8 mouse cellular contexts compared by ENCODE assay signal in genomic region chr6:71632486-71632828, GRCm38 (mm10). TPM values are rescaled to one million over a fixed set of nuclear protein-coding genes. Genes with fewer than 3 reads are reported as not detected.
DNase-seq lines count a peak whose midpoint lies in the region; ATAC-seq lines count a peak whose summit lies in the region.

No protein-coding gene starts in this region.

- peaks cover 22% of the 10 kb centered on the region for H3K36me3 ChIP-seq in kidney, embryonic 14.5 days (ENCODE audit: control insufficient read depth, insufficient read depth, low read length)
- H3K36me3 ChIP-seq in hindbrain, embryonic 13.5 days = peaks cover 15% of the 10 kb centered on the region
- peaks cover 14% of the 10 kb centered on the region; the same call in 1 of the 2 replicates for H3K36me3 ChIP-seq in midbrain, embryonic 13.5 days

- peaks cover 11% of the 10 kb centered on the region for H3K4me1 ChIP-seq in kidney, embryonic 14.5 days (ENCODE audit: control insufficient read depth, insufficient read depth, low read length)
- peaks cover 30% of the 10 kb centered on the region for H3K4me1 ChIP-seq in hindbrain, embryonic 13.5 days (replicated peaks)
- H3K4me1 ChIP-seq in midbrain, embryonic 13.5 days (replicated peaks) = peaks cover 32% of the 10 kb centered on the region

- H3K4me2 ChIP-seq in kidney, embryonic 14.5 days (replicated peaks; ENCODE audit: low read depth, low read length) = peak overlapping the region; percentile 67
- peak overlapping the region; percentile 78 for H3K4me2 ChIP-seq in hindbrain, embryonic 13.5 days
- H3K4me2 ChIP-seq in midbrain, embryonic 13.5 days (replicated peaks) = peak overlapping the region; percentile 77

- H3K4me3 ChIP-seq in kidney, embryonic 14.5 days (ENCODE audit: low read length) = peak overlapping the region; percentile 89
- peak overlapping the region; percentile 83 for H3K4me3 ChIP-seq in hindbrain, embryonic 13.5 days
- peak overlapping the region; percentile 85 for H3K4me3 ChIP-seq in midbrain, embryonic 13.5 days (replicated peaks)

- no peaks in the 10 kb centered on the region for H3K9me3 ChIP-seq in kidney, embryonic 14.5 days (ENCODE audit: control insufficient read depth, low read length)
- H3K9me3 ChIP-seq in hindbrain, embryonic 13.5 days = no peaks in the 10 kb centered on the region
- H3K9me3 ChIP-seq in midbrain, embryonic 13.5 days = no peaks in the 10 kb centered on the region

- peak; percentile 64 for ATAC-seq in kidney, embryonic 14.5 days (ENCODE audit: low FRiP score, low TSS enrichment)
- ATAC-seq in activated CD4-positive, CD25-positive, alpha-beta regulatory T cell, adult 4 months = peak; percentile 44
- no peak; the same call in 1 of the 2 replicates for ATAC-seq in hindbrain, embryonic 13.5 days (ENCODE audit: low FRiP score)
- peak; percentile 68; the same call in 1 of the 2 replicates for ATAC-seq in midbrain, embryonic 13.5 days

- DNase-seq in kidney, adult 9 months = no peak
- DNase-seq in gastrocnemius, adult 8-10 months (ENCODE audit: low spot score in 2 of 2) = no peak
- no peak for DNase-seq in adrenal gland, postnatal 10 days
- DNase-seq in right cerebral cortex, postnatal 25 days = no peak

- no peaks in the 10 kb centered on the region for H3K27me3 ChIP-seq in kidney, embryonic 14.5 days (ENCODE audit: control insufficient read depth, insufficient read depth, low read length)
- H3K27me3 ChIP-seq in hindbrain, embryonic 13.5 days = peaks cover 10% of the 10 kb centered on the region
- H3K27me3 ChIP-seq in midbrain, embryonic 13.5 days = peaks cover 8% of the 10 kb centered on the region

- H3K27ac ChIP-seq in kidney, embryonic 14.5 days (ENCODE audit: low read depth, low read length) = peak overlapping the region; percentile 97
- H3K27ac ChIP-seq in hindbrain, embryonic 13.5 days = peak overlapping the region; percentile 100
- peak overlapping the region; percentile 99 for H3K27ac ChIP-seq in midbrain, embryonic 13.5 days

- under 1% methylated on average over 30 of the region's 41 CpGs for WGBS in kidney, embryonic 14.5 days
- 1% methylated on average over 40 of the region's 41 CpGs for WGBS in hindbrain, embryonic 13.5 days
- WGBS in midbrain, embryonic 13.5 days = 0% methylated on average over 39 of the region's 41 CpGs

- H3K9ac ChIP-seq in kidney, embryonic 14.5 days (ENCODE audit: low read depth, low read length) = peak overlapping the region; percentile 84
- peak overlapping the region; percentile 86 for H3K9ac ChIP-seq in hindbrain, embryonic 13.5 days
- H3K9ac ChIP-seq in midbrain, embryonic 13.5 days (replicated peaks) = peak overlapping the region; percentile 88

RNA-seq across cellular contexts. Expression of gene Kdm3a, which starts 0.3 kb away (rescaled TPM):
- polyA plus RNA-seq in kidney, embryonic 14.5 days (2014; fragmentation: Nextera tagmentation; extraction: Ambion mirVana) = 26.7 and 47.5 TPM in 2 replicates
- 10 to 100 TPM; 42.6 to 50.1 TPM for polyA plus RNA-seq in activated CD4-positive, CD25-positive, alpha-beta regulatory T cell, adult 4 months (2017; shearing (Covaris generic))
- 52.0 and 54.3 TPM in 2 replicates for polyA plus RNA-seq in hindbrain, embryonic 13.5 days (2015; fragmentation: Nextera tagmentation; extraction: Ambion mirVana)
- polyA plus RNA-seq in midbrain, embryonic 13.5 days (2015; fragmentation: Nextera tagmentation; extraction: Ambion mirVana) = 61.5 and 71.9 TPM in 2 replicates
- 10 to 100 TPM in 2 of 4 experiments, 1 to 10 TPM in 2; 8.8 to 13.2 (median 10.2) TPM for total RNA-seq in gastrocnemius, adult 8-10 months (2022)
- 10 to 100 TPM; 38.3 to 42.9 TPM for total RNA-seq in adrenal gland, postnatal 10 days (2021)
